Mouse (Mus musculus) stomach, postnatal 0 days (tissue): ENCODE measurements around the gene Deaf1. TPM values are rescaled to one million over a fixed set of nuclear protein-coding genes. Genes with fewer than 3 reads are reported as not detected.

Experiments
- ATAC-seq: fragments of 200-750 bp; cut with Nextera tagmentation; 2 replicates; pipeline ENCODE4 v1.8.0; 2017; ENCODE audit not compliant: low FRiP score, low TSS enrichment
- DNase-seq: peaks from one replicate; pipeline ENCODE4 v3.0.0-alpha.2; 2016; ENCODE audit warnings: low spot score
- H3K27ac ChIP-seq: fragments of 300-500 bp; sonication (generic); replicated peaks from 2 replicates; pipeline ENCODE4 v1.5.1; 2014; ENCODE audit warnings: mild to moderate bottlenecking, control low read depth
- H3K27me3 ChIP-seq: fragments of 300-500 bp; sonication (generic); 2 replicates; pipeline ENCODE4 v1.6.1; 2014; ENCODE audit warnings: low read length; ENCODE audit not compliant: control insufficient read depth, insufficient read depth
- H3K36me3 ChIP-seq: fragments of 300-500 bp; sonication (generic); 2 replicates; pipeline ENCODE4 v1.6.1; 2014; ENCODE audit warnings: low read length, mixed read lengths; ENCODE audit not compliant: control insufficient read depth, insufficient read depth
- H3K4me1 ChIP-seq: fragments of 300-500 bp; sonication (generic); replicated peaks from 2 replicates; pipeline ENCODE4 v1.6.1; 2014; ENCODE audit warnings: antibody characterized with exemption; ENCODE audit not compliant: control insufficient read depth, insufficient read depth
- H3K4me2 ChIP-seq: fragments of 300-500 bp; sonication (generic); replicated peaks from 2 replicates; pipeline ENCODE4 v1.6.1; 2014; ENCODE audit warnings: low read depth, mild to moderate bottlenecking, control low read depth, moderate library complexity
- H3K4me3 ChIP-seq: fragments of 300-500 bp; sonication (generic); 2 replicates; pipeline ENCODE4 v1.5.1; 2014; ENCODE audit warnings: low read depth, low read length, control low read depth
- H3K9ac ChIP-seq: fragments of 300-500 bp; sonication (generic); 2 replicates; pipeline ENCODE4 v1.6.1; 2014; ENCODE audit warnings: mild to moderate bottlenecking, low read length, control low read depth, mixed read lengths
- H3K9me3 ChIP-seq: fragments of 300-500 bp; sonication (generic); 2 replicates; pipeline ENCODE4 v1.6.1; 2016; ENCODE audit warnings: low read length; ENCODE audit not compliant: control insufficient read depth
- CTCF ChIP-seq: IDR thresholded peaks from 2 replicates; pipeline ENCODE4 v1.5.1; 2016; ENCODE audit warnings: antibody characterized with exemption, low read depth, mild to moderate bottlenecking, moderate library complexity
- EP300 ChIP-seq: optimal IDR thresholded peaks from 2 replicates; pipeline ENCODE3; 2016; ENCODE audit warnings: antibody characterized with exemption
- WGBS: fragments of 180-500 bp; shearing (Covaris S2); extraction: QIAGEN DNeasy Blood & Tissue Kit; methylation state at CpG from one replicate; pipeline ENCODE4 v1.1.7; 2014; 5-methylcytosine and 5-hydroxymethylcytosine counted together
- polyA plus RNA-seq: library from polyadenylated mRNA; unstranded; fragments of >200 nt; fragmentation: Nextera tagmentation; extraction: Ambion mirVana; gene quantifications from 2 replicates; pipeline ENCODE4 v1.2.1, GENCODE M21; 2015

Deaf1 gene
- 37.6 and 40.1 TPM in 2 replicates for polyA plus RNA-seq

DNA sequence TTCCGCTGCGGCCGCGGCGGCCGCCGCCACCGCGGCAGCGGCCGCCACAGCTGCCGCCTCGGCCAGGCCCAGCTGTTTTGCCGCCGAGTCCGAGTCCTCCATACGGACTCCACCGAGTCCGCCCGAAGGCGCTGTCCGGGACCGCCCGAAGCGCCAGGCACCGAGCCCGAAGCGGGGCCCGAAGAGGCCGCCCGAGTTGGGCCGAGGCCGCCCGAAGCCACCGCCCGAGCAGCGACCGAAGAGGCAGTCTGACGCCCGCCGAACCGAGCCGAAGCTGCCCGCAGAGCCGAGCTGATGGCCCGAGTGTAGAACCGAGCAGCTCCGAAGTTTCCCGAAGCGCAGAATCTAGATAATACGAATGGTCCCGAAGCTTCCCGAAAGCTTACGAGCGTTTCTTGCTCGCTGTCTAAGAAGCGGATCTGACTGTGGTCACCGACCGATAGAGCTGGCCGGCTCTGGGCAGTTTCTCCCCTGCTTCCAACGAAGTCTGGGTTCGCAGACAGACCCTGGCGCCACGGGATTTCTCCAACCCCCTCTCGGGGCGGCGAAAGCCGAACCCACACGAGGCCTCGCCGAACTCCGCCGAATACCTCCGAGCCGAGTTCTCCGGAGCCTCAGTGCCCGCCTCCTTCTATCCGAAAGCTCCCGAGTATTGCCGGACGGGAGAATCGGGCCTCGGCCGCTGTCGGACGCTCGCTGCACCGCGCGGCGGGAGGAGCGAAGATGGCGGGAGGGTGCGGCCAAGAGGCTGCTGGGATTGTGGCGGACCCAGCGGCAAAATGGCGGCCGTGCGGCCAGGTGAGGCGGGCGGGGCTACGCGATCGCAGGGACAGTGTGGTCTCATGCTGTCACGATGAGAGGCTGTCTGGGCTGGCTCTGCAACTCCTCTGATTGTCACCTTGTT lies at the start of gene Deaf1, which contains the start of gene Tmem80:
Gene Deaf1 (minus strand): TSS at position 222 of the 904 bp plus-strand sequence.
Gene Tmem80 (plus strand): TSS at position 271 of the 904 bp plus-strand sequence.
- no peak for TF ChIP-seq EP300
- TF ChIP-seq CTCF = no peak; the same call in 1 of the 2 replicates
- Histone ChIP-seq H3K9me3 (no peaks in the 10 kb centered on the region), H3K4me1 (peaks cover 9% of the 10 kb centered on the region), H3K9ac (peak within 1 kb of the TSS; percentile 92), H3K27me3 (no peaks in the 10 kb centered on the region), H3K4me2 (peak within 1 kb of the TSS; percentile 97), H3K36me3 (peaks cover 2% of the 10 kb centered on the region; the same call in 1 of the 2 replicates), H3K27ac (peak within 1 kb of the TSS; percentile 99), H3K4me3 (peak within 1 kb of the TSS; percentile 63)
- peak; percentile 95 for ATAC-seq
- peak; percentile 99 for DNase-seq
- under 1% methylated on average over 96 of the region's 105 CpGs for WGBS

DNA sequence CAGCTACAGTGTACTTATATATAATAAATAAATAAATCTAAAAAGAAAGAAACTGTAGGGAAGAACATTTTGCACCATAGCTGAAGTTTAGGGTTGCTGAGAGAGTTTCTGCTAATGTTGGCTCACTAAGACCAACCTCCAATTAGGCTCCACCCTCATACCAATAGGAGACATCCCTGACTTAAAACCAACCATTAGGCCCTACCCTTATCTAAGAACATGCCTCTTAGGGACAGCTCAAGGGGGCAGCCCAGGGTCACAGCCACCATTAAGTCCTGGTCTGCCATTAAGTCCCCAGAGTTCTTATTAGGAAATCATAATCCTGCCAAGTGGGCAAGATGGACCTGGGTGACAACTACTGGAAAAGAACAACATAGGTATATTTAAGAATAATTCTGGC lies 46.9 kb upstream of the Deaf1 start:
- no peaks in the 10 kb centered on the region for H3K9me3 ChIP-seq
- ATAC-seq (no peak), DNase-seq (no peak)
- TF ChIP-seq EP300 (no peak), CTCF (no peak)
- H3K36me3 ChIP-seq = no peaks in the 10 kb centered on the region
- H3K9ac ChIP-seq = no peak overlapping the region
- no peak overlapping the region for H3K4me2 ChIP-seq
- no peak overlapping the region for H3K27ac ChIP-seq
- H3K4me1 ChIP-seq = no peaks in the 10 kb centered on the region
- no peaks in the 10 kb centered on the region for H3K27me3 ChIP-seq
- H3K4me3 ChIP-seq = no peak overlapping the region

DNA sequence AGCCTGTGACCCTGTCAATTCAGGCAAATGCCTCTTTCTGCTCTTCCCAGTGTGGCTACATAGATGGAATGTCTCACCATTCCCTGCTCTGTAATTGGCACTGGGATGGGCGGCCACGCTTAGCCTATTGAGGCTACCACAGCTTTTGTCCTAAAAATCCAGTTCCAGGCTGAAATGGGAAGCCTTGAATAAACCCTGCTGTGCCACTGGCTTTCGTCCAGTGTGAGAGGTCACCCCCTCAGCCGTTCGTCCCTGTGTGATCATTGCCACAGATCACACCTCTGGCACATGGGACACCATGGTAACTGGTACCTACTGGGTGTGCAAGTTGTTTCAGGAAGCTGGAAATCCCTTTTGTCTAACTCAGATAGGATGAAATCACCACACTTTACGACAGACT lies 46.1 kb upstream of the Deaf1 start:
- Histone ChIP-seq H3K4me2 (no peak overlapping the region), H3K9ac (no peak overlapping the region), H3K27ac (no peak overlapping the region), H3K36me3 (no peaks in the 10 kb centered on the region), H3K4me1 (no peaks in the 10 kb centered on the region), H3K27me3 (no peaks in the 10 kb centered on the region), H3K4me3 (no peak overlapping the region), H3K9me3 (no peaks in the 10 kb centered on the region)
- 75% methylated on average over 6 of the region's 6 CpGs for WGBS
- TF ChIP-seq EP300 (no peak), CTCF (no peak)
- no peak for ATAC-seq
- no peak for DNase-seq

DNA sequence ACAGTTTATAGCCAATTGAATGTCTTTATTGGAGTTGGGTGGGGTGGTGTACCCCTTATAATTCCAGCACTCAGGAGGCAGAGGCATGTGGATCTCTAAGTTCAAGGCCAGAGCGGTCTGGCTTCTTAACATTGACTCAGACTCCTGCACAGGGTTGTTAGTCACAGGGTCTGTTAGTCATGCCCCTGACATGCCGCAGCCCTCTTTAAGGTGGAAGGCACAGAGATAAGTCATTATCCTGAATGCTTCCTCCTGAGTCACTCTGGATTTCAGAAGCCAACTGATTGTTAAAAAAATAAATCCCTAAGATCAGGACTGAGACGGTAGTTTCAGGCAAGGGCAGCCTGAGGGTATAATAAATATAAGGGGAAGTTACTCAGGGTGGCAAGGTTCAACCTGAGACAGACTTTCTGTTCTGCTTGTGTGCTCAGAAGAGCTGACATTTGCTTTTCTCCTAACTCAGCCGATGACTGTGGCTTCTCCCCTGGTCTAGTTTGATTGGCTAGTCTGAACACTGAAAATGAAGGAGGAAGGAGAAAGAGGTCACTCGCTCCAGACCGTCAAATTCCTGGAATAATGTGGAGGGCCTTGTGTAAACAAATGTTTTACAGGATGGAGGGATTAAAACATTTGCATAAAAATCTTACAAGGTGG lies 44.6 kb upstream of the Deaf1 start:
- H3K36me3 ChIP-seq = no peaks in the 10 kb centered on the region
- H3K4me3 ChIP-seq = no peak overlapping the region
- no peaks in the 10 kb centered on the region for H3K4me1 ChIP-seq
- TF ChIP-seq EP300 = no peak
- no peak for TF ChIP-seq CTCF
- H3K9ac ChIP-seq = no peak overlapping the region
- no peaks in the 10 kb centered on the region for H3K9me3 ChIP-seq
- WGBS = 30% methylated on average over 6 of the region's 6 CpGs
- ATAC-seq = peak; percentile 87
- no peak overlapping the region; the same call in 1 of the 2 replicates for H3K27ac ChIP-seq
- no peaks in the 10 kb centered on the region for H3K27me3 ChIP-seq
- no peak for DNase-seq
- no peak overlapping the region for H3K4me2 ChIP-seq

DNA sequence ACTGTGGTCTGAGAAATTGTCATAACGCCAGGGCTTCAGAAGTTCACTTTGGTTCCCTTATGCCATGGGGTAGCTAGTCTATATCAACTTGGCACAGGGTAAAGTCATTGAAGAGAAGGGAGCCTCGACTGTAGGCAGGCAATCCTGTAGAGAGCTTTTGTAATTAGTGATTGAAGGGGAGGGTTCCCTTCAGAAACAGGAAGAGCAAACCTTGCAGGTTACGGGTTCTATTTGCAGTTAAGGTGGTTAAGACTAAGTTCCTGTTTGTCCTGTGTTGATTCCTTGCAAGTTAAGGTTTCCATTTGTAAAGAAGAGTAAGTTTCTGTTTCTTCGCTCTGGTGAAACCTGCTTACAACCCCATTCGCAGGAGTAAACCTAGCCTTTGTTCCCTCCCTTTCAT lies 42.4 kb upstream of the Deaf1 start:
- Histone ChIP-seq H3K4me1 (no peaks in the 10 kb centered on the region), H3K4me2 (no peak overlapping the region), H3K27me3 (no peaks in the 10 kb centered on the region), H3K9me3 (no peaks in the 10 kb centered on the region), H3K4me3 (no peak overlapping the region), H3K27ac (peak overlapping the region; percentile 53; the same call in 1 of the 2 replicates), H3K9ac (no peak overlapping the region), H3K36me3 (no peaks in the 10 kb centered on the region)
- no peak for TF ChIP-seq EP300
- no peak for TF ChIP-seq CTCF
- ATAC-seq (no peak), DNase-seq (no peak)
- WGBS = 51% methylated on average over 5 of the region's 5 CpGs

DNA sequence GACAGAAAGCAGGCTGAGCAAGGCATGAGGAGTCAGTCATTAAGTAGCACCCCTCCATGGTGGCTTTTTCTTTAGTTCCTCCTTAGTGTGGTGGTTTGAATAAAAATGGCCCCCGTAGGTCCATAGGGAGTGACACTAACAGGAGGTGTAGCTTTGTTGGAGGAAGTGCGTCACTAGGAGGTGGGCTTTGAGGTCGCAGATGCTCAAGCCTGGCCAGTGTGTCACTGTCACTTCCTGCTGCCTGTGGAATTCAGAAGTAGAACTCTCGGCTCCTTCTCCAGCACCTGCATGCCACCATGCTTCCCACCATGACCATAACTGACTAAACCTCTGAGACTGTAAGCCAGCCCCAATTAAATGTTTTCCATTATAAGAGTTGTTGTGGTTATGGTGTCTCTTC lies 39.9 kb upstream of the Deaf1 start:
- 74% methylated on average over 4 of the region's 4 CpGs for WGBS
- Histone ChIP-seq H3K9me3 (no peaks in the 10 kb centered on the region), H3K9ac (no peak overlapping the region), H3K4me2 (no peak overlapping the region), H3K4me3 (no peak overlapping the region), H3K27ac (no peak overlapping the region), H3K36me3 (no peaks in the 10 kb centered on the region), H3K4me1 (no peaks in the 10 kb centered on the region), H3K27me3 (no peaks in the 10 kb centered on the region)
- TF ChIP-seq CTCF (no peak), EP300 (no peak)
- no peak for DNase-seq
- no peak for ATAC-seq
